Mouse (Mus musculus) midbrain, embryonic 11.5 days (tissue): Measurements from ENCODE around the gene Fth1. TPM values are rescaled to one million over a fixed set of nuclear protein-coding genes. Genes with fewer than 3 reads are reported as not detected.
A peak's percentile ranks its signal among the peaks of the same experiment; 100 is the strongest.

Experiments used
- ATAC-seq: fragments of 200-750 bp; cut with Nextera tagmentation; 2 replicates; pipeline ENCODE4 v1.8.0; 2017; ENCODE audit warnings: moderate TSS enrichment, moderate library complexity; ENCODE audit not compliant: low FRiP score
- DNase-seq: peaks from one replicate; pipeline ENCODE4 v3.0.0; 2015; ENCODE audit warnings: low spot score; ENCODE audit errors: missing footprints
- H3K27ac ChIP-seq: fragments of 300-500 bp; sonication (generic); 2 replicates; pipeline ENCODE4 v1.5.1; 2014; ENCODE audit warnings: low read depth, low read length
- H3K27me3 ChIP-seq: fragments of 300-500 bp; sonication (generic); 2 replicates; pipeline ENCODE4 v1.6.1; 2014; ENCODE audit warnings: mild to moderate bottlenecking, low read length, moderate library complexity, mixed read lengths; ENCODE audit not compliant: control insufficient read depth, insufficient read depth
- H3K36me3 ChIP-seq: fragments of 300-500 bp; sonication (generic); 2 replicates; pipeline ENCODE4 v1.6.1; 2014; ENCODE audit warnings: mild to moderate bottlenecking, low read length, moderate library complexity, mixed read lengths; ENCODE audit not compliant: control insufficient read depth, insufficient read depth
- H3K4me1 ChIP-seq: fragments of 300-500 bp; sonication (generic); 2 replicates; pipeline ENCODE4 v1.6.1; 2014; ENCODE audit warnings: low read length; ENCODE audit not compliant: control insufficient read depth, insufficient read depth
- H3K4me2 ChIP-seq: fragments of 300-500 bp; sonication (generic); 2 replicates; pipeline ENCODE4 v1.6.1; 2014; ENCODE audit warnings: mild to moderate bottlenecking, moderate library complexity
- H3K4me3 ChIP-seq: fragments of 300-500 bp; sonication (generic); 2 replicates; pipeline ENCODE4 v1.5.1; 2014; ENCODE audit warnings: low read depth, low read length
- H3K9ac ChIP-seq: fragments of 300-500 bp; sonication (generic); 2 replicates; pipeline ENCODE4 v1.6.1; 2014; ENCODE audit warnings: low read length
- H3K9me3 ChIP-seq: fragments of 300-500 bp; sonication (generic); 2 replicates; pipeline ENCODE4 v1.6.1; 2016; ENCODE audit warnings: low read length; ENCODE audit not compliant: control insufficient read depth
- WGBS: fragments of 180-500 bp; shearing (Covaris S2); extraction: QIAGEN DNeasy Blood & Tissue Kit; methylation state at CpG from one replicate; pipeline ENCODE4 v1.1.7; 2014; 5-methylcytosine and 5-hydroxymethylcytosine counted together
- polyA plus RNA-seq: library from polyadenylated mRNA; unstranded; fragments of >200 nt; fragmentation: Nextera tagmentation; extraction: Ambion mirVana; gene quantifications from 2 replicates; pipeline ENCODE4 v1.2.1, GENCODE M21; 2014

The Fth1 gene
- polyA plus RNA-seq, 1 experiment from 2014 or later, result 1,422 TPM

- H3K9me3 ChIP-seq, result no peaks in the 10 kb centered on the region
- peaks cover 11% of the 10 kb centered on the region for H3K4me1 ChIP-seq
- DNase-seq (no peak), ATAC-seq (no peak)
- peaks cover 9% of the 10 kb centered on the region for H3K27me3 ChIP-seq
- H3K4me3 ChIP-seq, result no peak overlapping the region
- no peak overlapping the region for H3K9ac ChIP-seq
- H3K36me3 ChIP-seq, result no peaks in the 10 kb centered on the region
- H3K27ac ChIP-seq, result no peak overlapping the region
- WGBS, result 60% methylated on average over 5 of the region's 5 CpGs
- H3K4me2 ChIP-seq, result no peak overlapping the region
Measured at GRCm38 (mm10) chr19:10022414-10023303, 42.3 kb downstream of the Fth1 start.

GRCm38 (mm10) chr19:10023304-10023758 is 42.9 kb downstream of the Fth1 start:
- H3K27me3 ChIP-seq, result peaks cover 9% of the 10 kb centered on the region
- ATAC-seq, result no peak
- WGBS, result 65% methylated on average over 9 of the region's 9 CpGs
- no peak overlapping the region for H3K27ac ChIP-seq
- H3K9ac ChIP-seq, result no peak overlapping the region
- no peak overlapping the region for H3K4me3 ChIP-seq
- peaks cover 7% of the 10 kb centered on the region for H3K4me1 ChIP-seq
- DNase-seq, result no peak
- H3K4me2 ChIP-seq, result no peak overlapping the region
- H3K9me3 ChIP-seq, result no peaks in the 10 kb centered on the region
- H3K36me3 ChIP-seq, result no peaks in the 10 kb centered on the region

- 32% methylated on average over 8 of the region's 8 CpGs for WGBS
- Histone ChIP-seq H3K9ac (no peak overlapping the region), H3K4me3 (no peak overlapping the region), H3K4me2 (no peak overlapping the region), H3K9me3 (no peaks in the 10 kb centered on the region), H3K27ac (no peak overlapping the region), H3K36me3 (no peaks in the 10 kb centered on the region), H3K4me1 (no peaks in the 10 kb centered on the region), H3K27me3 (no peaks in the 10 kb centered on the region)
- DNase-seq (no peak), ATAC-seq (no peak)
Measured at GRCm38 (mm10) chr19:10025169-10025875, 44.9 kb downstream of the Fth1 start.

DNA sequence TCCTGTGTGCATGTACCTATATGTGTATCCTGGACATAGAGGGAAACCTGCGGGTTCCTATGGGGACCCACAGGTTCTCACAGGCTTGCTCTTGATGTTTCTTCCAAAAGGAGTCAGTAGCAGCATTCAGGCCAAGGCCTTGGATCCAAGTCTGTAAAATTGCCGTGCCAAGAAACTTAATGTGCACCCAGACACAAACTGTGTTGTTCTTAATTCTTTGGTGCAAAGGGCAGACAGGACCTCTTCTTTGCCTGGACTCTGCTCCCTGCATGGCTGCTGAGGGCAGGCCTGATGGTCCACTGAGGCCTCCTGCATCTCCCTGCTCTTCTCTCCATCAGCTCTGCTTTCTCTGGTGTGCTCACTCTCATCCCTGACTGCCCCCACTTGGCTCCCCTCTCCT is 49.3 kb downstream of the Fth1 start:
- WGBS, result 90% methylated on average over 2 of the region's 2 CpGs
- no peak overlapping the region for H3K27ac ChIP-seq
- H3K9me3 ChIP-seq, result no peaks in the 10 kb centered on the region
- no peak overlapping the region for H3K4me2 ChIP-seq
- no peak for ATAC-seq
- DNase-seq, result no peak
- H3K4me3 ChIP-seq, result no peak overlapping the region
- H3K9ac ChIP-seq, result no peak overlapping the region
- no peaks in the 10 kb centered on the region for H3K36me3 ChIP-seq
- peaks cover 9% of the 10 kb centered on the region; the same call in 1 of the 2 replicates for H3K4me1 ChIP-seq
- no peaks in the 10 kb centered on the region for H3K27me3 ChIP-seq

DNA sequence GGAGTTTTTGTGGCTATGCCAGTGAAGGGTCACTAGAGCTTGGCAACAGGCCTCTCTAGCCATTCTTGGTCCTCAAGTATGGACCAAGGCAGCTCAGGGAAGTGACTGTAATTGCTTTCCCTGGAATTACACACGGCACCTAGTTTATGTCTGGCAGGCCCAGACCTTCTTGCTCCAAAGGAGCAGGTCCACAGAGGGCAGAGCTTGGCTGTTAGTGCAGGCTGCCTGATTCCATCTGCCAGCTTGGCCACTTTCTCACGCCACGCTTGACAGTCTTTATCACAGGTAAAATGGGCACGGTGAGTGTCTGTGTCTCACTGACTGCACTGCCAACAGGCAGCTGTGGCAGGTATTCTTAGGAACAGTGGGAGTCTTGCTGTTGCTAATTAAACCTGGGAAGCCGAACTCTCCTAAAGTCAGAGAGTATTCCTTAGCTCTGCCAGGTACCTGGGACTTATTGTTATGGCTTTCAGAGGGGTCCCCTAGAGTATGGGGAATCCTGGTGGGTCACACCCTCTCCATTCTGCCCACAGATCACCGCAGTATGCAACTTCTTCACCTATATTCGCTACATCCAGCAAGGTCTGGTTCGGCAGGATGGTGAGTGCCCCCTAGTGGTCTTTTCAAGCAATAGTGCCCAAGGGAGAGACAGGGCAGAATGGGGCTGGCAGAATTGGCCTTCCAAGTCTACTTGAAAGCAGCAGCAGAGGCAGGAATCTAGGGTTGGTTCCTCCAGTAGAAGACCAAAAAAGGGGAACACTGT is 53.0 kb downstream of the Fth1 start:
- peak; percentile 64 for ATAC-seq
- Histone ChIP-seq H3K27ac (no peak overlapping the region), H3K9me3 (no peaks in the 10 kb centered on the region), H3K36me3 (no peaks in the 10 kb centered on the region), H3K9ac (no peak overlapping the region), H3K4me1 (peaks cover 9% of the 10 kb centered on the region; the same call in 1 of the 2 replicates), H3K4me3 (no peak overlapping the region), H3K27me3 (no peaks in the 10 kb centered on the region), H3K4me2 (no peak overlapping the region)
- peak; percentile 90 for DNase-seq
- WGBS, result 34% methylated on average over 8 of the region's 8 CpGs

DNA sequence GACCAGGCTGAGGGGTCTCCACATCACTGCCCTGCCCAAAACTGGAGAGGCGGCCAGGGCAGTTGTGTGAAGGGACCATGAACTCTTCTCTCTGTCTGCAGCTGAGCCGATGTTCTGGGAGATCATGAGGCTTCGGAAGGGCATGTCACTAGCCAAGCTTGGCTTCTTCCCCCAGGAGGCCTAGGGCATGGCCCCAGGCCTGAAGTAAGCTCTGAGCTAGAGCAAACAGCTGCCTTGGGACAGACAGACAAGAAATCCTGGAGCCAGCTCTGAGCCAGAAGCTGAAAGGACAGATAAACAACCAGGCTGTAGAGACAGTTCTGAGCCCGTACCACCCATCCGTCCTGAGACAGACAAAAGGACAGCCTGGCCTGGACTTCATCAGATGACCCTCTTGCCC is 54.0 kb downstream of the Fth1 start:
- Histone ChIP-seq H3K36me3 (no peaks in the 10 kb centered on the region), H3K27ac (no peak overlapping the region), H3K4me2 (no peak overlapping the region), H3K27me3 (no peaks in the 10 kb centered on the region), H3K9me3 (no peaks in the 10 kb centered on the region), H3K4me1 (peaks cover 9% of the 10 kb centered on the region; the same call in 1 of the 2 replicates), H3K9ac (0 out of 2 replicates have a peak overlapping the region, but pooled peaks have one; percentile 20), H3K4me3 (no peak overlapping the region)
- no peak for DNase-seq
- WGBS, result 70% methylated on average over 5 of the region's 5 CpGs
- ATAC-seq, result no peak; the same call in 1 of the 2 replicates

Other genes with a start within 250 kb of the Fth1 start
- gene Scgb2a2, start 133.0 kb upstream of the Fth1 start, polyA plus RNA-seq, result not detected in 2 replicates
- gene Incenp, start 81.0 kb upstream of the Fth1 start, polyA plus RNA-seq, result 97.8 and 106 TPM in 2 replicates
- gene Best1, start 21.0 kb downstream of the Fth1 start, polyA plus RNA-seq, result 1.3 and 1.5 TPM in 2 replicates
- 36.8 and 40.1 TPM in 2 replicates for gene Rab3il1, start 21.1 kb downstream of the Fth1 start, polyA plus RNA-seq
- gene Fads3, start 61.0 kb downstream of the Fth1 start, polyA plus RNA-seq, result 5.0 and 5.1 TPM in 2 replicates
- 76.4 and 80.5 TPM in 2 replicates for gene Fads2, start 121.1 kb downstream of the Fth1 start, polyA plus RNA-seq
- 152 and 155 TPM in 2 replicates for gene Fads1, start 202.3 kb downstream of the Fth1 start, polyA plus RNA-seq
- gene Tmem258, start 223.4 kb downstream of the Fth1 start, polyA plus RNA-seq, result 334 and 352 TPM in 2 replicates
- gene Fen1, start 223.6 kb downstream of the Fth1 start, polyA plus RNA-seq, result 121 and 128 TPM in 2 replicates